Mouse (Mus musculus): Measurements from ENCODE around the gene Rab10. TPM values are rescaled to one million over a fixed set of nuclear protein-coding genes. Genes with fewer than 3 reads are reported as not detected.
A peak's percentile ranks its signal among the peaks of the same experiment; 100 is the strongest.

Rab10 gene
- total RNA-seq (2018; cell fraction: chromatin; rRNA removed) = 100 to 1,000 TPM in 5 of 26 experiments, 10 to 100 TPM in 21; 17.3 to 133 (median 55.5) TPM
- 100 to 1,000 TPM; 110 to 277 (median 170) TPM for total RNA-seq (2018; cell fraction: cytosol; rRNA removed)
- total RNA-seq (2018; cell fraction: nucleus; rRNA removed) = 100 to 1,000 TPM in 16 of 26 experiments, 10 to 100 TPM in 10; 56.5 to 254 (median 127) TPM
- 95.3 to 163 TPM (median 111 TPM) in 3 replicates for polyA plus RNA-seq (2018)

DNA sequence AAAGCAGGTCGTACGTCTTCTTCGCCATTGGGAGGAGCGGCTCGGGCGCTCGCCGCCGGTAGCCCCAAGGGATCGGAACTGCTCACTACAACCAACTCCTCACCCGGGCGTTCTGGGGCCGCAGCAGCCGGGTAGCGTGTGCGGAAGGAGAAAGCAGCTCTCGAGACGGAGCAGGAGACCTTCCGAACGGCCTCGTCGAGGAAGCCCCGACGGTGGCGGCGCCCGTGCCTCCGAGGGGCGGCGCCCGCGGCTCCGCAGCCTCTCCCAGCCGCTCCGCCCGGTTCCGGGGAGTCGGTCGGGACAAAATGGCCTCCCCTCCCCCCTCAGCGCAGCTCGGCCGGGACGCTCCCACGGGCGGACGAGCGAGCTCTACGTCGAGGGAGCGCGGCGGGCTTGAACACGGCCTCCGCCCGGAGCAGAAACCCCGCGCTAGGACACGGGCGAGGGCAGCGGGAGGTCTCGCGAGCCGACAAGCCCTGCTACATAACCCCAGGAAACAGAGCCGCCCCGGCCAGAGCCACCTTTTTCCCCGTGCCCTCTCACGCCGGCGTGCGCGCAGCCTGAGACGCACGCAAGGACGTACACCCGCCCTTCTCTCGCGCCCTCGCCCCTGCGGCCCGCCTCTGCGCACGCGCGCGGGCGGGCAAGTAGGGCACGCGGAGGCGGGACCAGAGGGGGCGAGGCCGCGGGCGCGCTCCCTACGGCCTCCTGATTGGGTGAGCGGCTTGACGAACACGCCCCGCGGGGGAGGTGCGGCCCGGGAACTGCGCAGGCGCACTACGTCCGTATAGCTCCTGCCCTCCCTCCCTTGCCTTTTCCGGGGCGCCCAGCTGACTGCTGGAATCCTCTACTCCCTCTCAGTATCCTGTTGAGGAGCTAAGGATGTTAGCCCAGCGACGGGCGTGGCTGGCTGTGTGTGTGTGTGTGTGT is at the start of gene Rab10:
Gene Rab10 (minus strand): TSS at position 579 of the 930 bp plus-strand sequence.
- H3K4me3 ChIP-seq (ENCODE audit: inconsistent target) = peak within 1 kb of the TSS; percentile 95
- H3K79me2 ChIP-seq (ENCODE audit: inconsistent target) = peaks cover 47% of the 10 kb centered on the region
- under 1% methylated on average over 107 of the region's 111 CpGs for WGBS (ENCODE audit: missing documents)
- no peaks in the 10 kb centered on the region for H3K36me3 ChIP-seq (ENCODE audit: inconsistent target)
- peak within 1 kb of the TSS; percentile 71 for H3K27ac ChIP-seq

- Histone ChIP-seq H3K27ac (peak overlapping the region; percentile 44), H3K4me3 (ENCODE audit: inconsistent target) (no peak overlapping the region), H3K36me3 (ENCODE audit: inconsistent target) (no peaks in the 10 kb centered on the region), H3K79me2 (ENCODE audit: inconsistent target) (peaks cover 21% of the 10 kb centered on the region; the same call in 1 of the 2 replicates)
- WGBS (ENCODE audit: missing documents) = 14% methylated on average over 3 of the region's 3 CpGs
Observed at GRCm38 (mm10) chr12:3359302-3359701, 49.5 kb upstream of the Rab10 start.

DNA sequence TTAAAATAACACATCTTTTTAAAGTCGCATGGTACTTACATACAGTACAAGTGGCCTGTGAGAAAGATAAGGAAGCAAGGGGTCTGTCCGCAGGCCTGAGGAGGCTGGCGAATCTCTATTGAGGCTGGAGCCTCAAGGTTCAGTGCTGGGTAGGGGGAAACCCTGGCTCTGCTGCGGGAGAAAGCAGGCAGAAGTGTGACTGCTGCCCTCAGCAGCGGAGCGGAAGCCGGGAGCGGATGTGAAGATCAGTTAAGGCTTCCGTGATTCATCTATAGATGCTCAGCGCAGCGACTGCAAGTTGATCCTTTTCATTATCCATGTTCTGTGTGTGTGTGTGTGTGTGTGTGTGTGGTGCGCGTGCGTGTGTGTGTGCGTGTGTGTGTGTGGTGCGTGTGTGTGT is 47.1 kb upstream of the Rab10 start:
- 66% methylated on average over 8 of the region's 16 CpGs for whole genome bisulfite sequencing (ENCODE audit: missing documents)
- Histone ChIP-seq H3K27ac (peak overlapping the region; percentile 68), H3K79me2 (ENCODE audit: inconsistent target) (peaks cover 46% of the 10 kb centered on the region), H3K4me3 (ENCODE audit: inconsistent target) (peak overlapping the region; percentile 34), H3K36me3 (ENCODE audit: inconsistent target) (no peaks in the 10 kb centered on the region)

DNA sequence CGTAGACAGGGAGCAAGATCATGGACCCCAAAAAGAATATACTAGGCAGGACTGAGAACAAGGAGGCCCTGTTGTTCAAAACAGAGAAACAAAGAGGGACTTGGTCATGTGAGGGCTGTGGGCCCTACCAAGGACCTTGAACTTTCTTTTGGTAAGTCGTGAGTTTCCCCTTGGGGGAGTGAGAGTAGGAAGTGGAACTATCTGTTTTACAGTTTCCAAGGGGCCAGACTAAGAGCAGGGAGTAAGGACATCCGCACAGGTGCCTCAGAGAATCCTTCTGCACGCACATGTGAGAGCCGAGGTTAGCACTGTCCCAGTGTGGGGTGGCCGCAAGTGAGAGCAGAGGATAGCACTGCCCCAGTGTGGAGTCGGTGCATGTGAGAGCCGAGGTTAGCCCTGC is 45.3 kb upstream of the Rab10 start:
- H3K4me3 ChIP-seq (ENCODE audit: inconsistent target) = no peak overlapping the region
- WGBS (ENCODE audit: missing documents) = 75% methylated on average over 8 of the region's 8 CpGs
- H3K27ac ChIP-seq = peak overlapping the region; percentile 33

GRCm38 (mm10) chr12:3352216-3352615 is 42.4 kb upstream of the Rab10 start:
- Histone ChIP-seq H3K79me2 (ENCODE audit: inconsistent target) (peaks cover 65% of the 10 kb centered on the region), H3K4me3 (ENCODE audit: inconsistent target) (no peak overlapping the region), H3K36me3 (ENCODE audit: inconsistent target) (no peaks in the 10 kb centered on the region), H3K27ac (no peak overlapping the region)
- WGBS (ENCODE audit: missing documents) = 76% methylated on average over 6 of the region's 6 CpGs

More for the DNA sequence above, 45.3 kb upstream of the Rab10 start:
- Histone ChIP-seq H3K79me2 (ENCODE audit: inconsistent target) (peaks cover 53% of the 10 kb centered on the region), H3K36me3 (ENCODE audit: inconsistent target) (no peaks in the 10 kb centered on the region)

GRCm38 (mm10) chr12:3350136-3350535 is 40.4 kb upstream of the Rab10 start:
- no peak overlapping the region for H3K4me3 ChIP-seq (ENCODE audit: inconsistent target)
- H3K79me2 ChIP-seq (ENCODE audit: inconsistent target) = peaks cover 51% of the 10 kb centered on the region
- WGBS (ENCODE audit: missing documents) = 42% methylated on average over 5 of the region's 5 CpGs
- H3K36me3 ChIP-seq (ENCODE audit: inconsistent target) = no peaks in the 10 kb centered on the region
- H3K27ac ChIP-seq = peak overlapping the region; percentile 66

DNA sequence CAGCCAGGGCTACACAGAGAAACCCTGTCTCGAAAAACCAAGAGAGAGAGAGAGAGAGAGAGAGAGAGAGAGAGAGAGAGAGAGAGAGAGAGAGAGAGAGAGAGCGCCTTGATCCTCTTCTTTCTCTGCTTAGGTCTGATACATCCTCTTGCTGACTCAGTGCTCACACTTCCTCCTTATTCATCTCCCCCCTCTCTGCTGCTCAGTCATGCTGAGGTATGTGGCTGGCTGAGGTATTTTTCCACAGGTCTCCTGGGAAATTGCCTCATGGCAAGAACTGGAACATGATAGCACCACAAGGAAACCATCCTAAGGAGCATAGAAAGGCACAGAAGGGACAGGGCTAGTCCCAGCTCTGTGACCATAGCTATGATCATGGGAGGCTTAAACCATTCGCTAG is 39.6 kb upstream of the Rab10 start:
- WGBS (ENCODE audit: missing documents) = 100% methylated on average over 1 of the region's 3 CpGs
- Histone ChIP-seq H3K36me3 (ENCODE audit: inconsistent target) (no peaks in the 10 kb centered on the region), H3K27ac (peak overlapping the region; percentile 66), H3K4me3 (ENCODE audit: inconsistent target) (no peak overlapping the region), H3K79me2 (ENCODE audit: inconsistent target) (peaks cover 47% of the 10 kb centered on the region)

DNA sequence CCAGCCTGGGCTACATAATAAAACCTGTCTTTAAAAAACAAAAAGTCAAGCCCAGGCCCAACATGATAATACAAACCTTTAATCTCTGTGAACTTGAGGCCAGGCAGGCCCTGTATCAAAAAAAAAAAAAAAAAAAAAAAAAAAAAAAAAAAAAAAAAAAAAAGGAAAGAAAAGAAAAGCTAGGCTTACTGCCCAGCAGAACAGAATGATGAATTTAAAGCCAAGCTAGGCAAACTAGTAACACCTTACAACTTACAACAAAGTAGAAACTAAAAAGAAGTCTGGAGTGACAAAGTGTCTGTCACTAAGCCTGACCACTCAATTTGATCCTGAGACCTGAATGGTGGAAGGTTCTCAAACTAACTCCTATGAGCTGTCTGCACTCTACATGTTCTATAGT is 37.9 kb upstream of the Rab10 start:
- H3K27ac ChIP-seq = no peak overlapping the region
- no peaks in the 10 kb centered on the region for H3K36me3 ChIP-seq (ENCODE audit: inconsistent target)
- H3K4me3 ChIP-seq (ENCODE audit: inconsistent target) = no peak overlapping the region
- peaks cover 30% of the 10 kb centered on the region; the same call in 1 of the 2 replicates for H3K79me2 ChIP-seq (ENCODE audit: inconsistent target)

GRCm38 (mm10) chr12:3345038-3345437 is 35.3 kb upstream of the Rab10 start:
- Histone ChIP-seq H3K36me3 (ENCODE audit: inconsistent target) (no peaks in the 10 kb centered on the region), H3K4me3 (ENCODE audit: inconsistent target) (no peak overlapping the region), H3K79me2 (ENCODE audit: inconsistent target) (peaks cover 14% of the 10 kb centered on the region; the same call in 1 of the 2 replicates), H3K27ac (0 out of 2 replicates have a peak overlapping the region, but pooled peaks have one; percentile 8)
- WGBS (ENCODE audit: missing documents) = 76% methylated on average over 5 of the region's 5 CpGs

- Histone ChIP-seq H3K27ac (0 out of 2 replicates have a peak overlapping the region, but pooled peaks have one; percentile 8), H3K36me3 (ENCODE audit: inconsistent target) (no peaks in the 10 kb centered on the region), H3K4me3 (ENCODE audit: inconsistent target) (no peak overlapping the region), H3K79me2 (ENCODE audit: inconsistent target) (peaks cover 14% of the 10 kb centered on the region; the same call in 1 of the 2 replicates)
- WGBS (ENCODE audit: missing documents) = 70% methylated on average over 2 of the region's 2 CpGs
Observed at GRCm38 (mm10) chr12:3344155-3344554, 34.4 kb upstream of the Rab10 start.

DNA sequence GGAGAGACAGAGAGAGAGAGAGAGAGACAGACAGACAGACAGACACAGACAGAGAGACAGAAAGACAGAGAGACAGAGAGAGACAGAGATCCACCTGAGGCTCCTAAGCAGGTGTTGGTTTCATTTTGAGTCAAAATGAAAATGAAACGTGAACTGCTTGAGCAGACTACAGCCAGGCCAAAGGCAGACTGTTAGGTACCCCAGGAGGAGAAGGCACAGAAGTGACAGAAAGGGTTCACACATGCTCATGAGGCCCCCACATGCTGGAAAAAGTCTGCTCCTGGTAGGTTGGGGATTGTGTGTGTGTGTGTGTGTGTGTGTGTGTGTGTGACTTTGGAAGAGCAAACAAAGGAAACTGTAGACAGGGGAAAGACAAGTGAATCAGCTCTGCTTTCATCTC is 29.2 kb upstream of the Rab10 start:
- Histone ChIP-seq H3K79me2 (ENCODE audit: inconsistent target) (no peaks in the 10 kb centered on the region), H3K27ac (no peak overlapping the region), H3K36me3 (ENCODE audit: inconsistent target) (no peaks in the 10 kb centered on the region), H3K4me3 (ENCODE audit: inconsistent target) (no peak overlapping the region)
- 88% methylated on average over 1 of the region's 1 CpGs for WGBS (ENCODE audit: missing documents)

GRCm38 (mm10) chr12:3329677-3330076 is 19.9 kb upstream of the Rab10 start:
- no peak overlapping the region for H3K4me3 ChIP-seq (ENCODE audit: inconsistent target)
- no peak overlapping the region for H3K27ac ChIP-seq
- WGBS (ENCODE audit: missing documents) = 85% methylated on average over 4 of the region's 4 CpGs
- no peaks in the 10 kb centered on the region for H3K79me2 ChIP-seq (ENCODE audit: inconsistent target)
- no peaks in the 10 kb centered on the region for H3K36me3 ChIP-seq (ENCODE audit: inconsistent target)

DNA sequence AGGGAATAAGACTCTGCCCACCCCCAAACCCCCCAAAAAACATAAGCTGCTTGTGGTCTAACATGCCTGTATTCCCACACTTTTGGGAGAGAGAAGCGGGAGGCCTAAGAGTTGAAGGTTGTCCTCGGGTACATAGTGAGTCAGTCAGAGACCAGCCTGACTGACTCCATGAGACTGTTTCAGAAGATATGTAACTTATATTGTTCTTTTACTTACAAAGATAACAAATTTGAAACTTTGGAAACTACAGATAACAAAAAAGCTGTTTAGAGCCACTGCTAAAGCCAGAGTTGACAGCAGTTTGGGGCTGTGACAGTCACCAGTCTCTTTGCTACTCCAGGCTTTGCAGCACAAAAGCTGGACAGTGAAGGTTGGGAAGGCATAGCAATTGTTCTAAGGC is 15.5 kb upstream of the Rab10 start:
- 91% methylated on average over 2 of the region's 2 CpGs for WGBS (ENCODE audit: missing documents)
- H3K27ac ChIP-seq = no peak overlapping the region
- no peak overlapping the region for H3K4me3 ChIP-seq (ENCODE audit: inconsistent target)
- H3K36me3 ChIP-seq (ENCODE audit: inconsistent target) = no peaks in the 10 kb centered on the region
- H3K79me2 ChIP-seq (ENCODE audit: inconsistent target) = no peaks in the 10 kb centered on the region

DNA sequence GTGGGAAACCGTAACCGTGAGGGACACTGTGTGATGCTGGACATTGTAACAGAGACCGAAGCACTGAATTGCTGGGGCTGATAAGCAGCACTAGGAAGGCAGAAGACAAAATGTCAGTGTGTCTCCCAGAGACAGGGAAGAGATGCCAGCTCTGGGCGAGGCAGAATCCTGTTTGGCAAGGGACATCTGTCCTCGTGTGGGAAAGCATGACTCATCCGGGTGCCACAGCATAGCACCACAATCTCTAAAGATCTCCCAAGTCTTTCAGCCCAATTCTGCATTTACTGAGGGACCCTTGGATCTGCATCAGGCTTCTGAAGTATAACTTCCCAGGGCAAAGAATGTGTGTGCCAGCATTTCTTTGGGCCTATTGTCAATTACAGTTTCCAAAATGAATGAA is 13.5 kb upstream of the Rab10 start:
- H3K36me3 ChIP-seq (ENCODE audit: inconsistent target) = no peaks in the 10 kb centered on the region
- H3K27ac ChIP-seq = no peak overlapping the region
- 76% methylated on average over 6 of the region's 6 CpGs for WGBS (ENCODE audit: missing documents)
- no peaks in the 10 kb centered on the region for H3K79me2 ChIP-seq (ENCODE audit: inconsistent target)
- H3K4me3 ChIP-seq (ENCODE audit: inconsistent target) = no peak overlapping the region

GRCm38 (mm10) chr12:3319377-3319776 is 9.6 kb upstream of the Rab10 start:
- Histone ChIP-seq H3K4me3 (ENCODE audit: inconsistent target) (no peak overlapping the region), H3K36me3 (ENCODE audit: inconsistent target) (no peaks in the 10 kb centered on the region), H3K79me2 (ENCODE audit: inconsistent target) (no peaks in the 10 kb centered on the region), H3K27ac (no peak overlapping the region)
- WGBS (ENCODE audit: missing documents) = 86% methylated on average over 4 of the region's 4 CpGs
